Mouse (Mus musculus): ENCODE results near the gene Col26a1.
"Not testable (repeated sequence)": the region's sequence is repeated elsewhere in the genome, so short reads cannot be mapped to it uniquely, and the experiment has no call there.

Col26a1 gene

DNA sequence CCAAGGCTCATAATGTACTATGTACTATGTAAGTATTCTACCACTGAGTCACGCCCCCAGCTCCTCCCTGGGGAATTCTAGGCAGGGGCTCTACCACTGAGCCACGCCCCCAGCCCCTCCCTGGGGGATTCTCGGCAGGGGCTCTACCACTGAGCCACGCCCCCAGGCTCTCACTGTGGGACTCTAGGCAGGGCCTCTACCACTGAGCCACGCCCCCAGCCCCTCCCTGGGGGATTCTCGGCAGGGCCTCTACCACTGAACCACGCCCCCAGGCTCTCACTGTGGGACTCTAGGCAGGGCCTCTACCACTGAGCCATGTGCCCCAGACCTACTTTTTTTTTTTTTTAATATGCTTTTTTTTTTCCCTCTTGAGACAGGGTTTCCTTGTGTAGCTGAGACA lies 129.8 kb downstream of the Col26a1 start:
- DNase-seq (ENCODE audit: low read depth, low spot score), result not testable (repeated sequence)

DNA sequence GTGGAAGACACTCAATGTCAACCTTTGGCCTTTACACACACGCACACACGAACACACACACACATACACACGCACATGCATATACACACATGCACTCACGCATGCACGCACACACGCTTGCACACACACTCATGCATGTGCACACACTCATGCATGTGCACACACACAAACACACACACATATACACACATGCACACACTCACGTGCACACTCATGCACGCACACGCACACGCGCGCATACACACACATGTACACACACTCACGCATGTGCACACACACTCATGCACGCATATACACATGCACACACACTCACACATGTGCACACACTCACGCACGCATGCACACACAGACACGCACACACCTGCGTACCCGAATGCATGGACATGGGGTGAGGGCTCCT lies 130.9 kb downstream of the Col26a1 start:
- DNase-seq (ENCODE audit: low read depth, low spot score), result no peak

DNA sequence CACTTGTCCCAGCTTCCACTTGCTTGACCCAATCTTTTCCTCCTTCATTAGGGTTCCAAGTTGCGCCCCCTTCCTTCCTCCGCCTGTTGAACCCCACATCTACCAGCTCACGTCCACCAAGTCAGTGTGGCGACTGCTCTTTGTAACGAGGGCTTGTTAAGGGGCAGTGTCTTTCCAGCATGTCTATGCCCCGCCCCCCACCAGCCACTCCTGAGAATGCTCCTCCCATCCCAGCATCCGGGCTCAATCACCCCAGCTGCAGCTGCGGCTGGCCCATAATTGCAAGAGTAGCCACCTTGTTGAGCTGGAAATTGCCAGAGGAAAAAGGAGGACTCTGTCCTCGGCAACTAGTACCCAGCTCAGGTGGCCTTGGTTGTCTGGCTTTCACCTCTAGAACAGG lies 136.4 kb downstream of the Col26a1 start:
- DNase-seq (ENCODE audit: low read depth, low spot score), result no peak

DNA sequence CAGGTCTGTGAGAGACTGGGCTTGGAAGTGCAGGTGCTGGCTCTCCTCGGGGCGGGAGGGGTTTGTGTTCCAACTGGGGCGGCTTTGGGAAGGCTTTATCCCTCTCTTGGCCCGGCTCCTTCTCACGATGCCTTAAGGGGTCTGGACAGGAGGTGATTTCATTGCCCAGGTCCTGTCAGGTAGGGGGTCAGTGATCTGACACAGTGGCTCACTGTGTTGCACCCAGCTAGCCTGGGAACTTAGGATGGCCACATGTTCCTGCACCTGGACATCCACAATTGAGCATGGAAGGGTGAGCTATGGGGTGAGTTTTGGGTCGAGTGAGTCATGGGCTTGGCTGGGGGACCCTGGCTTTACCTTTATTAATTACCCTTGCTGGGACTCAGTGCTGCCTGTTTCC lies 144.1 kb downstream of the Col26a1 start:
- no peak for DNase-seq (ENCODE audit: low read depth, low spot score)

DNA sequence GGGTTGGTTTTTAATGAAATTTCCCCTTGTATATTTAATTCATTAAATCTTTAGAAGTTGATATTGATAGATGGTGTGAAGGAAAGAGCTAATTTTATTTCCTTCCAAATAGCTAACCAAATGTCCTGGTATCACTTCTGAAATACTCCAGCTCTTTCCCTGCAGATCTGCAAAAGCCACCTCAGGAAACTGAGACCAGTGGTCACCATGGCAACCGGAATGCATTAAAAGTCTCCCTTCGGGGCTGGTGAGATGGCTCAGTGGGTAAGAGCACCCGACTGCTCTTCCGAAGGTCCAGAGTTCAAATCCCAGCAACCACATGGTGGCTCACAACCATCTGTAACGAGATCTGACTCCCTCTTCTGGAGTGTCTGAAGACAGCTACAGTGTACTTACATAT lies 156.7 kb downstream of the Col26a1 start:
- not testable (repeated sequence) for DNase-seq (ENCODE audit: low read depth, low spot score)

DNA sequence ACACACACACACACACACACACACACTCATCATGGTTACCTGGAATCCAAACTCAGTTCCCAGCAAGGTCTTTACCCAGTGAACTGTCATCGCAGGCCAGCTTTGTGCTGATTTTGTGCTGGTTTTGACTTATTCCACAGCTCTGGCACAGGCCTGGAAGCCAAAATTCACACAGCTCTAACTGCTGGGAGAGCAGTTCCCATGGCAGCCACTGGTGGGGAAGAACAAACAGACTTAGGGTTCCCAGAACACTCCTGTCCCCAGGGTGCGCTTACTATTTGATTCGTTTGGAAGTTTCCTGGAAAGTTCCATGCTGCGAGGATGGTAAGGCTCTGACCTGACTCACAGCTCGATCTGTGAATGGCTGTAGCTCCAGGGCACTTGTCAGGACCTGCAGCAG lies 161.4 kb downstream of the Col26a1 start:
- DNase-seq (ENCODE audit: low read depth, low spot score), result no peak

DNA sequence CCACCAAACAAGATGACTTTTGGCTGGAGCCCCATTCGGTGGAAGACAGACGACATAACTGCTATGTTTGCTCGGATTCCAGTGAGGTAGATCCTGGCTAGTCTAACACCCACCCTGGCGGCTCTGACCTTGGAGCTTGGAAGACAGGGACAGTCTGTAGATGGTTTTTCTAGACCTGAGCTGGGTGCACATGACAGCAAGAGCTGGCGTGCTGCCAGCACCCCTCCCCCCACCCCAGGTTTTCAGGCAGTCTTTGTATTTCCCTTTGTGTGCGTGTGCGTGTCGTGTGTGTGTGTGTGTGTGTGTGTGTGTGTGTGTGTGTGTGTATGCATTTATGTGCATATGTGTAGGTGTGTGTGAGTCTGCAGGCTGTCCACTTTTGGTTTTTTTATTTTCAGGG lies 164.4 kb downstream of the Col26a1 start:
- DNase-seq (ENCODE audit: low read depth, low spot score), result peak; percentile 30

DNA sequence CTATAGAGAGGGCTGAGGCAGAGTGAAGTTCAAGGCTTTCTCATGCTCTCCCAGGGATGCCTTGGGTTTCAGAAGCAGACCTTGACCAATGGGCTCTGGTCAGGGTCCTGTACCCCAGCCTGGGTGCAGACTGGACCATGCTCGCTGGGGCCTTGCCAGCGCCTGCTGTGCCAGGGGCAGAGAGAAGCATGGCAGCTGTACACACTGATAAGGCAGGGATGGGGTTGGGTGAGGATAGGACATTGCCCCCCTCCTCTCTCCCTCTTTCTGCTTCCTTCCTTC lies 165.5 kb downstream of the Col26a1 start:
- no peak for DNase-seq (ENCODE audit: low read depth, low spot score)

DNA sequence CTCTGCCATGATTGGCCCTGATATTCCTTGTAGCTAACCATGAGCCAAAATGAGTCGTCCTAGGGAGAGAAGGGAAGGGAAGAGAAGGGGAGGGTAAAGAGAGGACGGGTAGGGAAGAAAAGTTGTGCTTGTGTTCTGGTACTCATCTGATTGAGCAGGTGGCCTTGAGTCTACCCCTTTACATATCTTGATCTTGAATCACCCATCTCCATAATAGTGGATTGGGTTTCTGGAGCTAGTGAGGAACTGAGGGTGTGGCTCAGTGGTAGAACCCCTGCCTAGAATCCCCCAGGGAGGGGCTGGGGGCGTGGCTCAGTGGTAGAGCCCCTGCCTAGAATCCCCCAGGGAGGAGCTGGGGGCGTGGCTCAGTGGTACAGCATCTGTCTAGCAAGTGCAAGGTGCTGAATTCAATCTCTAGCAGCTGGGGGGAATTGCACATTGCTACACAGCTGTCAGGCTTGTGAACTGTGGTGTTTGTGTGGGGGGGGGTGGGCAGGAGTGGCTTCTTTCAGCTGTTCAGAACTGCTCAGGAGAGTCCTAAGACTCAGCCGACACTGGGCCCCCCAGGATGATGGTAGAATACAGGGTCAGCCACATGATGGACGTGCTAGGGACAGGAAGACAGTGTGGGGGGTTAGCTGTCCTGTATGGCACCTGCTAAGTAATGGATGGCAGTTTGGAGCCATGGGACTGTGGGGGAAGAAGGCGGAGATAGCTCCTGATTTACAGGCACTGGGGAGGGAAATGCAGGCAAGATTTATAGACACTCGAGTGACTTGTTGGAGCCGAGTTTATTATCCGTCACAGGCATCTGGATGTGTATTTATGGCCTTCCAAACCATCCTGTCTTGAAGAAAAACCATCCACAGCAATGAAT lies 166.1 kb downstream of the Col26a1 start:
- DNase-seq (ENCODE audit: low read depth, low spot score), result peak; percentile 70

DNA sequence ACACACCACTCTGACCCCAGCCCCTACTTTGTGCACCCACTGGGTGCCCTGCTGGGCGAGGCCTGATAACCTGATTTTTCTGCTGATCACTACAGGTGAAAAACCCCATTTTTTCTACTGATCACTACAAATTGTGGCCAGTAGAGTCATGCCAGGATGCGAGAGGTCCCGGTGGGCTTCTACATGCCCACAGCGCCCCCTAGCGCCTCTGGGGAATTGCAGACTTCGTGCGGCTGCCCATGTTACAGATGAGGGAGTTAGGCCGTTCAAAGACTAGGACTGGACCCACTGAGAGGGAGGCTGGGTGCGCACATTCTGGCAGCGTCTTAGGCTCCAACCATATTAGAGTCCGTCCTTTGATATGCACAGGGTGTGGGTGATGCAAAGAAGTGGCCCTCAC lies 168.1 kb downstream of the Col26a1 start:
- DNase-seq (ENCODE audit: low read depth, low spot score), result peak; percentile 65

DNA sequence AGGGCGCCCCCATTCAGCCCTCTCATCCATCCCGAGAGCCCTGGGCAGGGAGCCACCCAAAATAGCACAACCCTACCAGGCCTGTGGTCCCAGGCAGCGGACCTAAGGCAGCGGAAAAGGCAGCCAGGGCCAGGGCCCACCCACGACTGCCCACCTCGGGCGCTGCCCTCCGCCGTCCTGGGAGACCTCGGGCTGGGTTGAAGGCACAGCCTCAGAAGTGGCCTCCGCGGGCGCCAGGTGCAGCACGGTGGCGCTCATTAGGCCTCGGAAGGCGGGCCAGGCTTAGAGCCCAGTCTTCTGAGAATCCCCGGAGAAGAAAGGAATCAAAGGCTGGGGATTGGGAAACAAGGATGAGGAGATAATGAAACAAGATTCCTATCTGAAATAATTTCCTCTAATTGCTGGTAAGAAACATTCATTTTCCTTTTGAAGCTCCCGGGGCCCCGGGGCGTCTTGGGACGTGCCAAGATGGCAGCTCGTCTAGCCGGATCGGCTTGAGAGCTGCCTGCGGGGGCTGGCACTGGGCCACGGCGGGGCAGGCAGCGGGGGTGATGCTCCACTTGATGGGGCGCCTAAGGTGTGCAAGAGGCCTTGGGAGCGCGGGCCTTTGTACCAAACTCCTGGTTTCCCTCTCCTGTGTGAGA lies 168.7 kb downstream of the Col26a1 start:
- DNase-seq (ENCODE audit: low read depth, low spot score), result no peak

DNA sequence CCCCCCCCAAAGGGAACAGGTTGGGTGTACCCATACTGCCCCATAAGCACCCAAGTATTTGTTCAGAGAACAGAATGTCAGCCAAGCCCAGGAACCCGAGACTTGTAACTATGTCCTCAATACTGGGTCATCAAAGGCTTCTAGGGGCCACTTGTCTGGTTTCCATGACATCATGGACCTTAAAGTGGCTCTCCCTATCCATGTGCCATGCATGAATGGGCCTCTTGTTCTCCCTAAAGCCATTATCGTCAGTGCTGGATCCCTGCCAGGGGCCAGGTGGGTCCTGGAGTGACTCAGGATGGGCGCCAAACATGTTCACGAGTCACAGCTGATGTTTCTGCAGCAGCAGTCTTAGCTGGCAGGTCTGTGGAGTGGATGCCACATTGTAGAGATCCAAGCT lies 172.3 kb downstream of the Col26a1 start:
- DNase-seq (ENCODE audit: low read depth, low spot score), result no peak

DNA sequence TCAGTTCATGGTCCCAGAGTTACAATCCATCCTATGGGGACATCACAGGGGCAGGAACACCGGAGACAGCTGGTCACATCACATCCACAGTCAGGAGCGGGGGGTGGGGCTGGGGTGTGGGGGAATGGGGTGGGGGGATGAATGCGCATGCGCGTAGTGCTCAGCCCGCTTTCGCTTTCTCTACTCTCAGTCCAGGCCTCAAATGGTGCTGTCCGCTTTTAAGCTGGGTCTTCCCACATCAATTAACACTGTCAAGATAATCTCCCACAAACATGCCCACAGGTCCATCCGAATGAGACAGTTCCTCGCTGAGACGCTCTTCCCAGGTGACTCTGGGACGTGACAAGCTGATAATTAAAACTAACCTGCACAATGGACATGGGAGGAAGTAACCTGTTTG lies 174.9 kb downstream of the Col26a1 start:
- no peak for DNase-seq (ENCODE audit: low read depth, low spot score)

DNA sequence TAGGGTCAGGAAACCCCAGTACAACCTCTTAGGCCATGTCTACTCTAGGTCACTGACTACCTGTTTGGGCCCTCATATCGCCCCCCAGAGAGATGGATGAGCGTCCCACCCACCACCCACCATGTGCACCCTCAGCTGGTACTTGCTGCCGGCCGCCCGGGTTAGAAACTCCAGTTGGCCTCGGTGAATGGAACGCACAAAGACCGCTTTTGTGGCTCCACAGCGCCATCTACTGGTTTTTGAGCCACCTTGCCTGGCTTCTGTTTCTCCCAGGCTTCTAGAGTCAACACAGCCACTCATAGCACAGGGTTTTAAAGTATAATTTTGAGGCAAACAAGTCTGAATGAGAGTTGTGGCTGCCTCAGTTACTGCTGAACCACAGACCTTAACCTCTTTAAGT lies 176.2 kb downstream of the Col26a1 start:
- DNase-seq (ENCODE audit: low read depth, low spot score), result peak; percentile 84

DNA sequence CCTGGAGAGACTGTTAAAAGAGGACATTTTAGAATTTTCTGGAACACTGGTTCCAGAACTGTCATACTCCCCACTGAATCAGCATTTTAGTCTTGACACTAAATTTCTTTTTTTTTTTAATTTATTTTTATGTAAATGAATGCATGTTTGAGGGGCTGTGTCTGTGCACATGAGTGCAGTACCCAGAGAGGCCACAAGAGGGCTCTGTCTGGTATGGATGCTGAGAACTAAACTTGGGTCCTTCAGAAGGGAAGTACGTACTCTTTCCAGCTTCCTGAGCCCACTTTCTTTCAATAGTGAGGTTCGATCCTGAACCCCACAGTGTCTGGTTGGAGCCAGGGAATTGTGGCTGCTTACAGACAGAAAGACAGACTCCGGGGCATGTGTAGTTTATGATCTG lies 177.5 kb downstream of the Col26a1 start:
- peak; percentile 25 for DNase-seq (ENCODE audit: low read depth, low spot score)

DNA sequence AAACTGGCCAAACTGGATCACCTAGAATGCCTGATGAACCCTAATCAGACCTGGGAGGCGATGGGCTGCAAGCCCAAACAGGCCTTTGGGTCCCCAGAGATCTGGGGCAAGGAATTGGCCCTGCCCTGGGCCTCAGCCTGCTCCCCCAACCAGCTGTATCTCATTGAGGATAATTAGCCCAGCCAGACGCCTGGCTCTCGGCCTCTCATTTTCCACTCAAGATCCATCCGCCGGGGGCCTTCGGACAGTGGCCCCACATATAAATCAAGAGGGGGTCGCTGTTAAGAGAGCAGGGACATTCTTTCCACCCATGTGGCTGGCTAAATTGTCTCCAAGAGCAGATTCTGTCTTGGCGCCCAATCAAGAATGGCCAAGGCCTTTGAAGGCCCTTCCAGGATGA lies 178.9 kb downstream of the Col26a1 start:
- DNase-seq (ENCODE audit: low read depth, low spot score), result no peak

DNA sequence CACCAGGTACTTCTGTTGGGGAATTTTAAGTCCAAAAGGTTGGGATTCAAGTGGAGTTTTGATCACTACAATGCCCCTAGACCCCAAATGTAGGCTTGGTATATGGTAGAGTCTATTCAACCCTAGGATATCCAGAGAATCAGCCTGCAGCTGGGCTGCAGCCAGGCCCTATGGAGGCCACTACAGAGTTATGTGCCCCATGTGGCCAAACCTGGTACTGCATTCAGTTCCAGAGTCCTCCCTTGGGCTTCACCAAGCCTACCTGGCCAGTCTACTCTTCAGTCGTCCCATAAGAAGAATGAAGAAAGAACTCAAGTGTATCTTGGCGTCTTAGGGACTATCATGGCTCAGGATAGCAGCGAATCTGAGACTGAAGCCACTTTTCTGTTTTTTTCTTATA lies 179.3 kb downstream of the Col26a1 start:
- DNase-seq (ENCODE audit: low read depth, low spot score), result peak; percentile 54

DNA sequence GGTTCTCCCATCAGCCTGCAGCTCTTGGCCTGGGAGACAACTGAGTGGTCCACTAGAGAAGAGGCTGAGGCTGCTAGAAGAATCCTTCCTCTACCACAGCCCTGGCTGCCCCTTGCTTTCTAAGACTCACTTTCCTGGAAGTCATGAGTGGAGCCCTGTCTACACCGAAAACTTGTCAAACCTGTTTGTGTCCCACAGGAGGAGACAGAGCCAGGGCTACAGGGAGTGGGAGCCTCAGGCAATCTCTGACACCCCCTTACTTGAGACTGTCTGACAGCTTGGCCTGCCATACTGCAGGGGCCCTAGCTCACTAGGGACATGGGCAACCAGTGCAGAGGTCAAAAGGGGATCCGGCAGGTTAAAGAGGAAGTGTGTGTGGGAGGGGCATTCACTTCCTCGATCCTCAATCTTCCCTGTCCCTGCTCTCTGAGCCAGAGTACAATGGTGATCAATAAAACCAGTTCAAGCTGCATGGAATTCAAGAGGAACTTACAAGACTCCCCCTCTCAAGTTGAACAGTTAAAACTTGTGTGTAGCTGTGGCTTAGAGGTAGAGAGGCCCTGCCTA lies 180.8 kb downstream of the Col26a1 start:
- DNase-seq (ENCODE audit: low read depth, low spot score), result no peak

DNA sequence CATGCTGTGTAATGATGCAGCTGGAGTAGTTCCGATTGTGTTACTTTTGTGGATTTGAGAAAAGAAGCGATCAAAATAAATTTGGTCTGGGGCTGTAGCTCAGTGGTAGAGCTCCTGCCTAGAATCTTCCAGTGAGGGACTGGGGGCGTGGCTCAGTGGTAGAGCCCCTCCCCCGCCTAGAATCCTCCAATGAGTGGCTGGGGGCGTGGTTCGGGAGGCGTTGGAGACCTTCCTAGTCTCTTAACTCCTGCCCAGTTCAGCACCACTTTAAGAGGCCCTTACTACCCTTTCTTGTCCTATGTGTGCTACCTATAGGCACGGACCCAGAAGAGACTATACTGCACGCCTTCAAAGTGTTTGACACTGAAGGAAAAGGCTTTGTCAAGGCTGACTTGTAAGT lies 185.4 kb downstream of the Col26a1 start:
- DNase-seq (ENCODE audit: low read depth, low spot score), result no peak

DNA sequence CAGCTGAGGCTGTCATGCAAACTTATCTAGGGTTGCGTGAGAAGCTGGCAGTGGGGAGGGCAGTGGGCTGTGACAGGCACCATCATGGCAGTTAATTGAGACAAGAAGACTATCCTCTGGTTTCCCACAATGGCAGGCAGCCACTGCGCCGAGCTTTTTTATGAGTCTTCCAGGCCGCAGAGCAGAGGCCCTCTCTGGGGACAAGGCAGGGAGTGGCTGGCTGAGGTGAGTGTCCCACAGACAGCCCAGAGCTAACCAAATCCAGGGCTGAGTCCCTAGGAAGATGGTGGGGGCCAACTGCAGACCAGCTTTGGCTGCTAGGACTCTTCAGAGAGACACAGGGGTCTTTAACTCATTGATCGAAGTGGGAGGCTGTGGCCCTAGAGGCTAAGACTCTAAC lies 186.5 kb downstream of the Col26a1 start:
- DNase-seq (ENCODE audit: low read depth, low spot score), result no peak

DNA sequence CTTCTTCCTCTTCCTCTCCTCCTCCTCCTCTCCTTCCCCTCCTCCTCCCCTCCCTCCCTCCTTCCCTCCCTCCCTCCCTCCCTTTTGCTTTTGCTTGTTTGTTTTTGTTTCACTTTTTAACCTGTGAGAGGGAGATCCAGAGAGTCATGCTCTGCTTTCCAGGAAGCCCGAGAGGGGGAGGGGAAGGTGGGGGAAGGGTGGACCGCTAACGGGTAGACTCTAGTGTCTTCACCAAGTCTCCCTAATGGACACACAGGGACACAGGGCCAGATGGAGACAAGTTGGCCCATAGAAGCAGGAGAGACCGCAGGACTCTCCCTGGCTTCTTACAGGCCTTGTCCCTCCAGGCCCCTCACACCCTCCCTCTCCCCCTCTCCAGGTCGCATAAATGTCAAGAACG lies 188.0 kb downstream of the Col26a1 start:
- DNase-seq (ENCODE audit: low read depth, low spot score), result no peak

DNA sequence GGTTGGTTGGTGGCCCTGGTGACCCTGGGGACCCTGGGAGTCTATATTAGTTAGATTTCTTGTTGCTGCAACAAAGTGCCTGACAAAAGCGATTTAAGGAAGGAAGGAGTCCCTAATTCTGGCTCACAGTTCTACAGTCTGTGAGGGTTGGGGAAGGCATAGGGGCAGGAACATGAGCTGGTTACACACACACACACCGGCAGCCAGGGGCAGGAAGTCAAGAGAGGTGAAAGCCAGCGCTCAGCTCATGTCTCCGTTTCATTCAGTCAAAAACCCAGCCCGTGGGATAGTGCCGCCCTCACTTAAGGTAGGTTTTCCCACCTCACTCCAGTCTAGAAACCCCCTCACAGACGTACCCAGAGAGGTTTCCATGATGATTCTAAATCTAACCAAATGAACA lies 189.6 kb downstream of the Col26a1 start:
- DNase-seq (ENCODE audit: low read depth, low spot score), result no peak

DNA sequence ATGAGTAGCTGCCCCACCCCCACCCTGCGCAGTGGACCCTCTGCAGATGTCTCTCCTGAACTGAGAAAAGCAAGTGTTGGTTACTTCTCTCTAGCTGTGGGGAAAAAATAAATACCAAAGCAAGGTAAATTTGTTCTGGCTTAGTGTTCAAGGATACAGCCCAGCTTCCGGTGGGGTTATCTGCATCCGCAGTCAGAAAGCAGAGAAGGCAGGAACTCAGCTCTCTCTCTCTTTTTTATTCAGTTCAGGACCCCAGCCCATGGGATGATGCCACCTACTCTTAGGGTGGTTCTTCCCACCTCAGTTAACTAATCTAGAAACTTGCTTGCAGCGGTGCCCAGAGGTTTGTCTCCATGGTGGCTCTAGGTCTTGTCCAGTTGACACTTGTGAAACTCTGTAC lies 190.2 kb downstream of the Col26a1 start, which contains the start of gene Myl10:
Gene Myl10 (plus strand): TSS at position 363 of the 400 bp plus-strand sequence.
- no peak for DNase-seq (ENCODE audit: low read depth, low spot score)
